Mouse (Mus musculus) retina, embryonic 14.5 days (tissue): ENCODE data around the gene Pdcd6ip.
"Not testable (repeated sequence)": the region's sequence is repeated elsewhere in the genome, so short reads cannot be mapped to it uniquely, and the experiment has no call there.

Source experiments
- DNase-seq: peaks from one replicate; pipeline ENCODE4 v3.0.0-alpha.2; 2015; ENCODE audit warnings: low spot score

The Pdcd6ip gene

DNA sequence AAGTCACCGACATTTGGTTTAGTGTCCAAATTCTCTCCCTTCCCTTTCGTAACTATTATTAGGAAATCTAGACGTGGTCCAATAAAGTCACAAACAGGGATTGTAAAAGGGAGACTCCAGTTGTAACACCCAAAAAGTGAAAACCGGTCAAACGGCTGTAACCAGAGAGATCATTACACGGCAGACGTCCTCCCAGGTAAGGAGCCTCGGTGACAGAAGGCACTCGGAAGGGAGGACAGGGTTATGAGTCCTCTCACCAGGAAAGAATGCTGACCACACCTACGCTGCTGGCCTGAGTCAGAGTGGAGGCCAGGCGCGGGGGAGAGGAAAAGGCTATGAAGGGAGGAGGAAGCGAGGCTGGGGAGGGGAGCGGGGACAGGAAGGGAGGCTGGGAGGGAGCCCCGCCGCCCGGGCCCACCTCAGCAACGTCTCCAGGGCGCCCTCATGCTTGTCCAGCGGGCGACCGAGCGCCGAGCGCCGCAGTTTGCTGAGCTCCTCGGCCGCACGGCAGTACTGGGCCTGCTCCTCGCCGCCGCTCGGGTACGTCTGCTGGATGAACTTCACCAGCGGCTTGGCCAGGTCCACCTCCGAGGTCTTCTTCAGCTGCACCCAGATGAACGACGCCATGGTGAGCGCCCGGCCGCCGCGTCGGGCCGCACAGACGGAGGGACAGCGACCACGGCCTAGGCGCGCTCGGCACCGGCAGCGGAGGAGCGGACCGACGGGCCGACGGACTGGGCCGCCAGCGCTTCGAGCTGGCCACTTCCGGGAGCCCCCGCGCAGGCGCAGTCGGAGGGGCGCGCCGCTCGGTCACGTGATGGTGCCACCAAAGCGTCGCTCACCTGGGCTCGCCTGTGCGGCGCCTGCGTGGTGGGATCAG lies at the start of gene Pdcd6ip:
Pdcd6ip (minus strand) TSS at position 779 of the 880 bp plus-strand sequence.
- peak; percentile 92 for DNase-seq

DNA sequence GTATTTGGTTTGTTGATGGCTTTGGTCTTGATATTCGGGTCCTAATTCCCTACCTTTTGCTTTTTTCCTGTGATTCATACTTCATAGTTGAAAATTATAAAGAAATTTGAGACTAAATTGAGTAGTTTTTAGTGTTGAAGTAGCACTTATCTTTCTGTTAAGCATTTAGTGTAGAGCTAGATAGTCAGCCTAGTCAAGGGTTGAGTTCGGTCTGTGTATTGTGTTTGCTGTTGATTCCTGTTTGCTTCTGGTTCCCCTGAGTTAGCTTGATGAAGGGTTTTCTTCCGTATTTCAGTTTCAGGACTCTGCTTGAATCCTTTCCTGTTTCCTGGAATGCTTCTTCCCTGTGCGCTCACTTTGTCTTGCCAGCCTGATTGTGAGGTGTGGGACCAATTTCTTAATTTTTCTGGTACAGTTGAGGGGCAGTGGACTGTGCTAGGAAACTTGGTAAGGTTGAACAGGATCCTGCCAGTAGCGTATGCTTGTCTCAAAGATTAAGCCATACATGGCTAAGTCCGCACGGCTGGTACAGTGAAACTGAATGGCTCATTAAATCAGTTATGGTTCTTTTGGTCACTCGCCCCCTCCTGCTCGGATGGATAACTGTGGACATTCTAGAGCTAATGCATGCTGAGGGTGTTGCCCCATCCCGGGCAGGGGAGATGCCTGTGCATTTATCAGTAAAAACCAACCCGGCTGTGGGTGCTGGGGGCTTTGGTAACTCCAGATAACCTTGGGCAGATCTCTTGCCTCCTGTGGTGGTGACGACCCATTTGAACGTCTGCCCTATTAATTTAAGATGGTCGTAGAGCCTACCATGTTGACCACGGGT lies 48.0 kb upstream of the Pdcd6ip start:
- DNase-seq, result peak; percentile 41

DNA sequence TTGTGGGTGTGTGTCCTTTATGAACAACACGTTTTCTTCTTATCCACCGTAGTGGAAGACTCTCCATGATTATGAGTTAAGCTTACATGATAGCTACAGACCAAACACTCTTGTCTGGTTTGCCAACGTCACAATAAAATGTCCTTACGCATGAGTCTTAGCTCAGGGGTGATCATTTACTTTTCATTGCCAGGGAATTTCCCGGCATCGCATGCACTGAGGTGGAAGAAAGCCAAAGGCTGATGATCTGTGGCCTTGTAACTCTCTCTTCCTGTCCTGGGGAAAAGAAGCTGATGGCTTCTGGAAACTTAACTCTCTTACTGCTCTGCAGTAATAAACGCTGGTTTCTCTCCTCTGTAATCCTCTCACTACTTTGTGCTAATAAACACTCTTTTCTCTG lies 41.3 kb upstream of the Pdcd6ip start:
- DNase-seq, result no peak

- peak; percentile 31 for DNase-seq
Measured at GRCm38 (mm10) chr9:113743291-113743690, 35.2 kb upstream of the Pdcd6ip start.

- DNase-seq, result peak; percentile 62
Measured at GRCm38 (mm10) chr9:113742361-113742794, 34.3 kb upstream of the Pdcd6ip start.

- peak; percentile 62 for DNase-seq
Measured at GRCm38 (mm10) chr9:113741637-113742137, 33.6 kb upstream of the Pdcd6ip start.

DNA sequence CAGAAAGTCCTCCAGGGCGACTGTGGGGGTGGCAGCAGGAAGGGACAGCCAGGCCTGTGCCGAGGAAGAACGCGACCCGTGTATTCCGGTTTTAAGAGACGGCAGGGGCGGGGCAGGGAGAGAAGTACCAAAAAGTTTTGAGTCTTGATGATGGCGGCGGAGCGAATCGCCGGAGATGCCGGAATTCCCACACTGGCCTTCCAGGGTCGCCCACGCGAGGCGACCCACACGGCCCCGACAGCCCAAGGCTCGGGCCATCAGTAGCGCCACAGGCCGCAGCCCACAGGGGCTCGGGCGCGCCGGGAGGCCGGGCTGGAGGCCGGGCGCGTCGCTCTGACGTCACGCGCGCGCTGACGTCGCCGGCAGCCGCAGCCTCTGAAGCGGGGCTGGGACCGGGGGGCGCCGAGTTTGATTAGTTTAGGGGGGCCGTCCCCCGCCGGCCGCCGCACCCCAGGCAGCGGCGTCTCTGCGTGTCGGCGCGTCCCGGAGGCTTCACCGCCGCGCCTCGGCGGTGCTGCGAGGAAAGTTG lies 33.1 kb upstream of the Pdcd6ip start, which contains the start of gene Clasp2:
Clasp2 (plus strand) TSS at position 366 of the 529 bp plus-strand sequence.
- peak; percentile 86 for DNase-seq

DNA sequence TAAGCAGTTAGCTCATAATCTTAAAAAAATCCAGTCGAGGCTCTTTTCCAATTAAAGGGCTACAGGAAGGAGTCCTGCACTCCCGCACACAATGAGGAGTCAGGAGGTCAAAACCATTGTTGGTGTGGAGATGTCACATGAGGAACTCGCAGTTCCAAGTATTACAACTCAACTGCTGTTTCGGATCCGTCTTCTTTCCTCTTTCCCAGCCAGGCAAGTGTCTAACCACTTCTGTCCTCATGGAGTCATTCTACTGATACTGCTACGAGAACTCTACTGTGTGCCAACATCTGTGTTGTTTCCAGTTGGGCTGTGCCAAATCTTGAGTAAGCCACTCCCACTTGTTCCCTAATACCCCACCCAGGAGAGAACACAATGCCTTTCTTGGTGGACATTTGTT lies 30.9 kb upstream of the Pdcd6ip start:
- no peak for DNase-seq

DNA sequence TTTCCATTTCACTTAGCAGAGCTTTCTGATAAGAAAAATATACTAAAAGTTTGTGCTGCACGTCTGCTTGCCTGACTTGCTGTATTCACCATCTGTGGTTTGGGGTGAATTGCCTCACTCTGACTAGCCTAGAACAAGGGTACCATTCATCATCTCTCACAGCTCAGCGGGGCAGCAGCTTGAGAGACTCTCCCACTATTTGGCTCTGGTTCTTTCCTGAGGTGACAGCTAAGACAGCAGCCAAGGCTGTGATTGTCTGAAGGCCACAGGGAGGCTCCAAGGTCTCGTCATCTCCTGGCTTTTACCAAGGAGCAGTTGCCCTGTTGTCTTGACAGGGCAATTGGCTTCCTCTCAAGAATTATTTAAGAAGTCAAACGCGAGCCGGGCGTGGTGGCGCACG lies 30.0 kb upstream of the Pdcd6ip start:
- DNase-seq, result no peak

DNA sequence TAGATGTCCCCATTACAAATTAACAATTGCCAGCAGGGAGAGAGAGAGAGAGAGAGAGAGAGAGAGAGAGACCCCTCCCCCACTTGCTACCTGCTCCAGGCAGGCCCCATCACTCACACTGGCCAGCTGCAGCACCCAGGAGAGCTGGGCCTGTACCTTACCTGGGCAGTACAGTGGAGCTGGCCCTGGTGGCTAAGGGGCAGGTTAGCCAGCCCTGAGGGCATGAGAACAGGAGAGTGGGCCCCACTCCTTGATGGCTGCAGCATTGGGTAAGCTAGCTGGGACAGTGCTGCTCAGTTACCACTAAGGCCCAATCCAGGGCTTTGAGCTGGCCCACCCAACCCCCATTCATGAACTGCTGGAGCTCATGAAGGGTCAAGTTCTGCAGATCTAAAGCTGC lies 27.9 kb upstream of the Pdcd6ip start:
- DNase-seq, result no peak

DNA sequence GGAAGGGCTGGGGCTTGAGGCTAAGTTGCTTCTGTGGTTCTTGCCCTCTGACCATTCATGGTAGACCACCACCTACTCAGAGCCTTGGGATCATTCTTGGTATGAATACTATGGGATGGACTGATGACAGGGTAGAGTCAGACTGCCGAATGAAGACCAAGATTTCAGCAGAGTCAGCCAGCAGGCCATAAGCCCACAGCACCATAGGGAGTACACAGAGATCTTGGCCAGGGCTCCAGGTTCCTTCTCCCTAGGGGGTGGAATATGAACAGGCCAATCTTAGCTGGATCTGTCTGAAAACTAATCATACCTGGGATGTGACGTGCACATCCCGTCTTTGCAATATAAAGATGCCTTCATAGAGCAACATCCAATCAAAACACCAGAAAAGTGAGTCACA lies 23.5 kb upstream of the Pdcd6ip start:
- no peak for DNase-seq

- no peak for DNase-seq
Measured at GRCm38 (mm10) chr9:113726991-113727680, 19.1 kb upstream of the Pdcd6ip start.

DNA sequence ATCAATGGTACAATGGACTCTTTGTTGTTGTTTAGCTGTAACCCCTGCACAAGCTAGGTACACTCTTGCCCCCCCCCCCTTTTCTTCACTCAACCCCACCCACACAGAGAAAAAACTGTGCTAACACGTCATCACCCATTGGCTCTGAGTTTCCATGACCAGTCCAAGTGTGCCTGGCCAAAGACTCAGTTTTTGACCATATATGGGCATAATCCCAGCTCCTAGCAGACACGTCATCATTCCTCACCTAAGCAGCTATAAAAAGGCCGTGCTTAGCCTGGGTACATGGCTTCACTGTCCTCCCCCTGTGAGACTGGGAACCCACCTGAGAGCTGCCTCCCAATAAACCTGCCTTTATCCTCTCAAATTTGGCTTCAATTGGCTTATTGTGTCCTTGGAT lies 18.1 kb upstream of the Pdcd6ip start:
- DNase-seq, result no peak

GRCm38 (mm10) chr9:113725609-113726008 lies 17.6 kb upstream of the Pdcd6ip start:
- DNase-seq, result not testable (repeated sequence)

- no peak for DNase-seq
Measured at GRCm38 (mm10) chr9:113724646-113725045, 16.6 kb upstream of the Pdcd6ip start.

DNA sequence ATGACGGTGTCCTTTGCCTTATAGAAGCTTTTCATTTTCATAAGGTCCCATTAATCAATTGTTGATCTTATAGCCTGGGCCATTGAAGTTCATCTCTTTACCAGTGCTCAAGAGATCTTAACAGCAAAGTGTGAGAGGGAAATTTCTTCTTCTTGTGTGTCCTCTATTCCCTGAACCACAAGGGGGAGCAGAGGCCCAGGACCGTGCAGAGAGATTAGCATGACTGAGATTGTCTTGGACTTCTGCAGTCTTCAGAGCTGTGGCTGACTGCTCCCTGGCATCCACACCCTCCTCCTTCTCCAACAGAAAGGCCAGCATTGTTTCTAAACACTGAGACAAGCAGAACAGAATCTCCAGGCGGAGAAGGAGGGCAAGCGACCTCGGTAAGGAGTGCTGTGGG lies 11.0 kb upstream of the Pdcd6ip start:
- DNase-seq, result peak; percentile 66

GRCm38 (mm10) chr9:113710871-113711270 lies 2.8 kb upstream of the Pdcd6ip start:
- no peak for DNase-seq

DNA sequence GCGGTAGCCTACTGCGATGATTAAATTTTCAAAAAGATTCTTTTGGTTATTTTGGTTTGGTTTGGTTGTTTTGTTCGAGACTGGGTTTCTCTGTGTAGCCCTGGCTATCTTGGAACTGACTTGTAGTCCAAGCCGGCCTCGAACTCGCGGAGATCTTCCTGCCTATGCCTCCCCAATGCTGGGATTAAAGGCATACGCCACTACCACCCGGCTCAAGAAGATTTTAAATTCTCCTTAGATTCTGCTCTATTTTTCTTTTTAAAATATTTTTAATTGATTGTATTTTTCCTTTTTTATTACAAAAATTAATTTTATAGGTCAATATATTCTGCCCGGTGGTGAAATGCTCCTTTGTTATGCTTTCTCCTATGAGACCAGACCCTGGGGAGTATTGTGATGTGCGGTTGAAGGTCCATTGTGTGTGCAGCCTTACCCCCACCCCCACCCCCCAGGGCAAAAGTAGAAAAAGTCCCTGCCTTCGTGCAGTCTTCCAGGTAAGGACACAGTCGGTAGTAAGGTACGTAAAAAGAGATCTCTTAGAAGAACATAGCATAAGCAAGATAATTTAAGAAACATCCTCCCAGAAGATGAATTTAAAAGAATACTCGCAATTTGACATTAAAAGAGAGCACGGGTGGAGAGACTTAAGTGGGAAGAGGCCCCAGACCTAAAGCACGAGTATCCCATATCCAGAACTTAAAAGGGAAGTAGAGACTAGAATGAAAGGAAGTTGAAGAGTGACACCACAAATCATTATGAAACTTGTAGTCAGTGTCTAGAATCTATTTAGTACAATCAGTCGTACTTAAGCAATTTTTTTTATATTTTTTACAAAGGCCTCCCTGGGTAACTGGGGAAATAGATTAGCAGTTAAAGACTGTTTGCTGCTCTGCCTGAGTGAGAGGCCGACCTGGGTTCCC lies 562 bp upstream of the Pdcd6ip start:
- DNase-seq, result no peak

- no peak for DNase-seq
Measured at GRCm38 (mm10) chr9:113706841-113707240, 1.2 kb downstream of the Pdcd6ip start.

- no peak for DNase-seq
Measured at GRCm38 (mm10) chr9:113706108-113706507, 2.0 kb downstream of the Pdcd6ip start.
